In genomic region chr19:56874601-56875315, GRCm38 (mm10) we compare ENCODE assay signal across 8 mouse cellular contexts. TPM values are rescaled to one million over a fixed set of nuclear protein-coding genes. Genes with fewer than 3 reads are reported as not detected.
DNase-seq lines count a peak whose midpoint lies in the region; ATAC-seq and TF ChIP-seq lines count a peak whose summit lies in the region.

No protein-coding gene starts in this region.

- H3K36me3 ChIP-seq in heart, embryonic 12.5 days = no peaks in the 10 kb centered on the region
- no peaks in the 10 kb centered on the region for H3K36me3 ChIP-seq in hindbrain, postnatal 0 days (ENCODE audit: insufficient read depth, low read length)
- H3K36me3 ChIP-seq in midbrain, embryonic 14.5 days (ENCODE audit: control insufficient read depth, insufficient read depth, low read length) = no peaks in the 10 kb centered on the region

- ATAC-seq in heart, embryonic 12.5 days (ENCODE audit: insufficient number of reproducible peaks, low FRiP score) = no peak
- no peak for ATAC-seq in hindbrain, postnatal 0 days
- ATAC-seq in midbrain, embryonic 14.5 days (ENCODE audit: low FRiP score, low TSS enrichment) = no peak

- no peaks in the 10 kb centered on the region for H3K9me3 ChIP-seq in heart, embryonic 12.5 days (replicated peaks)
- no peaks in the 10 kb centered on the region for H3K9me3 ChIP-seq in hindbrain, postnatal 0 days (ENCODE audit: low read length)
- H3K9me3 ChIP-seq in midbrain, embryonic 14.5 days (ENCODE audit: control insufficient read depth, low read length) = no peaks in the 10 kb centered on the region

- H3K4me3 ChIP-seq in heart, embryonic 12.5 days = peak overlapping the region; percentile 58
- H3K4me3 ChIP-seq in hindbrain, postnatal 0 days (ENCODE audit: low read length) = peak overlapping the region; percentile 51
- peak overlapping the region; percentile 47 for H3K4me3 ChIP-seq in midbrain, embryonic 14.5 days (replicated peaks; ENCODE audit: low read depth, low read length)

- peak overlapping the region; percentile 97 for H3K4me2 ChIP-seq in heart, embryonic 12.5 days
- peak overlapping the region; percentile 95 for H3K4me2 ChIP-seq in hindbrain, postnatal 0 days (ENCODE audit: low read depth, low read length)
- peak overlapping the region; percentile 99 for H3K4me2 ChIP-seq in midbrain, embryonic 14.5 days (ENCODE audit: low read length)

- H3K27me3 ChIP-seq in heart, embryonic 12.5 days (replicated peaks) = peaks cover 64% of the 10 kb centered on the region
- H3K27me3 ChIP-seq in hindbrain, postnatal 0 days (ENCODE audit: insufficient read depth, low read length) = peaks cover 34% of the 10 kb centered on the region
- peaks cover 52% of the 10 kb centered on the region for H3K27me3 ChIP-seq in midbrain, embryonic 14.5 days (ENCODE audit: control insufficient read depth, insufficient read depth, low read length)

- WGBS in heart, embryonic 12.5 days = 10% methylated on average over 30 of the region's 30 CpGs
- WGBS in hindbrain, postnatal 0 days = 10% methylated on average over 30 of the region's 30 CpGs
- WGBS in midbrain, embryonic 14.5 days = 9% methylated on average over 30 of the region's 30 CpGs

- TF ChIP-seq CTCF in hindbrain, postnatal 0 days (IDR thresholded peaks at IDR 0.05; ENCODE audit: low read depth) = no peak

- no peak for DNase-seq in heart, adult 11 months
- peak; percentile 41 for DNase-seq in embryo, embryonic 10.5 days (ENCODE audit: low spot score)
- peak; percentile 6 for DNase-seq in hindbrain, postnatal 0 days (ENCODE audit: low spot score)
- DNase-seq in midbrain, embryonic 14.5 days = peak; percentile 45
- DNase-seq in frontal cortex, adult 2 months (ENCODE audit: extremely low spot score in 1 of 2, low spot score in 1 of 2) = no peak
- DNase-seq in urinary bladder, adult 18-20 months (ENCODE audit: low spot score in 2 of 2) = no peak
- no peak for DNase-seq in ovary, postnatal 10 days (ENCODE audit: low spot score)

- H3K9ac ChIP-seq in heart, embryonic 12.5 days = peak overlapping the region; percentile 62; the same call in 1 of the 2 replicates
- H3K9ac ChIP-seq in hindbrain, postnatal 0 days (replicated peaks; ENCODE audit: low read length) = 0 out of 2 replicates have a peak overlapping the region, but pooled peaks have one; percentile 21
- peak overlapping the region; percentile 46; the same call in 1 of the 2 replicates for H3K9ac ChIP-seq in midbrain, embryonic 14.5 days (replicated peaks; ENCODE audit: low read length)

- H3K4me1 ChIP-seq in heart, embryonic 12.5 days (replicated peaks) = peaks cover 19% of the 10 kb centered on the region
- H3K4me1 ChIP-seq in hindbrain, postnatal 0 days (ENCODE audit: insufficient read depth, low read length) = peaks cover 6% of the 10 kb centered on the region; the same call in 1 of the 2 replicates
- H3K4me1 ChIP-seq in midbrain, embryonic 14.5 days (ENCODE audit: control insufficient read depth, insufficient read depth, low read length) = peaks cover 10% of the 10 kb centered on the region; the same call in 1 of the 2 replicates

- H3K27ac ChIP-seq in heart, embryonic 12.5 days (ENCODE audit: poor library complexity, severe bottlenecking) = no peak overlapping the region
- H3K27ac ChIP-seq in hindbrain, postnatal 0 days = no peak overlapping the region
- H3K27ac ChIP-seq in midbrain, embryonic 14.5 days (replicated peaks; ENCODE audit: low read depth, low read length) = no peak overlapping the region

RNA-seq across cellular contexts. Expression of gene Vwa2, which starts 0.7 kb away (rescaled TPM):
- polyA plus RNA-seq in heart, embryonic 12.5 days (2016; fragmentation: Nextera tagmentation; extraction: Ambion mirVana) = 0.22 and 0.23 TPM in 2 replicates
- total RNA-seq in hindbrain, postnatal 0 days (2014; rRNA removed) = 0.79 and 1.6 TPM in 2 replicates
- polyA plus RNA-seq in hindbrain, postnatal 0 days (2015; fragmentation: Nextera tagmentation; extraction: Ambion mirVana) = 0.47 and 0.64 TPM in 2 replicates
- 0.28 and 0.66 TPM in 2 replicates for polyA plus RNA-seq in midbrain, embryonic 14.5 days (2014; fragmentation: Nextera tagmentation; extraction: Ambion mirVana)
- polyA plus RNA-seq in frontal cortex, adult 2 months (2012; rRNA removed) = 0.02 and 0.04 TPM in 2 replicates

RNA-seq across cellular contexts. Expression of gene Tdrd1, which starts 48.7 kb away (rescaled TPM):
- 0.89 and 0.97 TPM in 2 replicates for polyA plus RNA-seq in heart, embryonic 12.5 days (2016; fragmentation: Nextera tagmentation; extraction: Ambion mirVana)
- 0.94 and 1.0 TPM in 2 replicates for total RNA-seq in hindbrain, postnatal 0 days (2014; rRNA removed)
- 0.68 and 0.81 TPM in 2 replicates for polyA plus RNA-seq in hindbrain, postnatal 0 days (2015; fragmentation: Nextera tagmentation; extraction: Ambion mirVana)
- polyA plus RNA-seq in midbrain, embryonic 14.5 days (2014; fragmentation: Nextera tagmentation; extraction: Ambion mirVana) = 0.27 and 0.63 TPM in 2 replicates
- polyA plus RNA-seq in frontal cortex, adult 2 months (2012; rRNA removed) = 0.21 and 0.30 TPM in 2 replicates

RNA-seq across cellular contexts. Expression of gene Ccdc186, which starts 52.8 kb away (rescaled TPM):
- polyA plus RNA-seq in heart, embryonic 12.5 days (2016; fragmentation: Nextera tagmentation; extraction: Ambion mirVana) = 19.5 and 20.3 TPM in 2 replicates
- total RNA-seq in hindbrain, postnatal 0 days (2014; rRNA removed) = 11.7 and 12.4 TPM in 2 replicates
- 21.7 and 22.7 TPM in 2 replicates for polyA plus RNA-seq in hindbrain, postnatal 0 days (2015; fragmentation: Nextera tagmentation; extraction: Ambion mirVana)
- 24.6 and 27.7 TPM in 2 replicates for polyA plus RNA-seq in midbrain, embryonic 14.5 days (2014; fragmentation: Nextera tagmentation; extraction: Ambion mirVana)
- 15.0 and 15.7 TPM in 2 replicates for polyA plus RNA-seq in frontal cortex, adult 2 months (2012; rRNA removed)

Comparison
In these comparisons a context has a peak if more than half of its experiments do, and no peak if none do; other contexts are left out.
1. DNase-seq: peak in embryo, embryonic 10.5 days (single experiment), hindbrain, postnatal 0 days (single experiment) and midbrain, embryonic 14.5 days (single experiment); none in heart, adult 11 months (single experiment), frontal cortex, adult 2 months (0 of 2), urinary bladder, adult 18-20 months (0 of 2) and ovary, postnatal 10 days (single experiment).
2. Peak in every context shown above with its lines, with median percentiles within 50 percentile points of each other: H3K4me2 ChIP-seq, H3K4me3 ChIP-seq and H3K9ac ChIP-seq.